ENCODE assay signal across 8 mouse cellular contexts in genomic region chr17:33629487-33630125, GRCm38 (mm10). TPM values are rescaled to one million over a fixed set of nuclear protein-coding genes. Genes with fewer than 3 reads are reported as not detected.
DNase-seq lines count a peak whose midpoint lies in the region; ATAC-seq and TF ChIP-seq lines count a peak whose summit lies in the region.

No protein-coding gene starts in this region.

- in situ Hi-C loops in CH12.LX (cut with MboI; ENCODE audit: low pct_ligation_motif_present, low pct_unique_long_range_greater_than_20kb, low sequenced_read_pairs), result no loop called here

- peaks cover 17% of the 10 kb centered on the region for H3K4me1 ChIP-seq in heart, embryonic 11.5 days (ENCODE audit: control insufficient read depth, insufficient read depth, low read length)
- H3K4me1 ChIP-seq in CH12.LX (ENCODE audit: control insufficient read depth in 1 of 2, insufficient read depth in 2 of 2), result peaks cover 12 to 21% of the 10 kb centered on the region in 2 experiments
- H3K4me1 ChIP-seq in embryonic facial prominence, embryonic 15.5 days, result peaks cover 21% of the 10 kb centered on the region
- peaks cover 21% of the 10 kb centered on the region for H3K4me1 ChIP-seq in limb, embryonic 10.5 days
- peaks cover 22% of the 10 kb centered on the region for H3K4me1 ChIP-seq in olfactory bulb, adult 2 months (ENCODE audit: control insufficient read depth, insufficient read depth, low read length)

- ATAC-seq in heart, embryonic 11.5 days (replicated peaks; ENCODE audit: insufficient number of reproducible peaks, low FRiP score, low TSS enrichment), result peak; percentile 8; the same call in 1 of the 2 replicates
- ATAC-seq in embryonic facial prominence, embryonic 15.5 days (ENCODE audit: insufficient number of reproducible peaks, low FRiP score, low TSS enrichment, low read depth), result no peak

- TF ChIP-seq CTCF in CH12.LX (conservative IDR thresholded peaks at IDR 0.05 in 1 of 2, IDR thresholded peaks at IDR 0.05 in 1 of 2; ENCODE audit: low read depth in 2 of 2, low read length in 2 of 2), result no peak
- TF ChIP-seq CTCF in olfactory bulb, adult 2 months (IDR thresholded peaks at IDR 0.05; ENCODE audit: insufficient read depth, low read depth, low read length), result no peak

- 51% methylated on average over 12 of the region's 12 CpGs for WGBS in heart, embryonic 11.5 days (ENCODE audit: insufficient replicate concordance)
- WGBS in embryonic facial prominence, embryonic 15.5 days, result 63% methylated on average over 12 of the region's 12 CpGs
- WGBS in limb, embryonic 10.5 days, result 72% methylated on average over 12 of the region's 12 CpGs
- WGBS in olfactory bulb, adult 2 months, result 62% methylated on average over 12 of the region's 12 CpGs

- H3K27me3 ChIP-seq in heart, embryonic 11.5 days (ENCODE audit: control insufficient read depth, insufficient read depth, low read length), result no peaks in the 10 kb centered on the region
- H3K27me3 ChIP-seq in CH12.LX (replicated peaks), result no peaks in the 10 kb centered on the region
- H3K27me3 ChIP-seq in embryonic facial prominence, embryonic 15.5 days, result no peaks in the 10 kb centered on the region
- H3K27me3 ChIP-seq in limb, embryonic 10.5 days (ENCODE audit: low read depth, poor library complexity, severe bottlenecking), result no peaks in the 10 kb centered on the region

- H3K4me2 ChIP-seq in heart, embryonic 11.5 days, result peak overlapping the region; percentile 87
- H3K4me2 ChIP-seq in CH12.LX (ENCODE audit: insufficient read depth, low read depth, poor library complexity, severe bottlenecking), result peak overlapping the region; percentile 83
- peak overlapping the region; percentile 80 for H3K4me2 ChIP-seq in embryonic facial prominence, embryonic 15.5 days (replicated peaks)

- TF ChIP-seq POLR2A in CH12.LX (IDR thresholded peaks at IDR 0.05; ENCODE audit: low read depth, low read length), result no peak
- no peak for TF ChIP-seq POLR2A in olfactory bulb, adult 2 months (IDR thresholded peaks at IDR 0.05; ENCODE audit: insufficient read depth, low read depth, low read length)

- H3K36me3 ChIP-seq in heart, embryonic 11.5 days (ENCODE audit: control insufficient read depth, insufficient read depth, low read length), result no peaks in the 10 kb centered on the region; the same call in 1 of the 2 replicates
- H3K36me3 ChIP-seq in CH12.LX (replicated peaks in 1 of 2; ENCODE audit: control insufficient read depth in 1 of 2, insufficient read depth in 1 of 2, low read length in 1 of 2), result peaks cover 15 to 43% of the 10 kb centered on the region in 2 experiments
- H3K36me3 ChIP-seq in embryonic facial prominence, embryonic 15.5 days, result peaks cover 19% of the 10 kb centered on the region
- peaks cover 40% of the 10 kb centered on the region for H3K36me3 ChIP-seq in limb, embryonic 10.5 days

- dilution Hi-C loops in CH12.LX (cut with MboI; ENCODE audit: extremely low pct_ligation_motif_present, extremely low pct_unique_long_range_greater_than_20kb, low sequenced_read_pairs), result no loop called here

- peak overlapping the region; percentile 95 for H3K9ac ChIP-seq in heart, embryonic 11.5 days (ENCODE audit: low read depth, low read length)
- peak overlapping the region; percentile 68 for H3K9ac ChIP-seq in CH12.LX (ENCODE audit: insufficient read depth, low read depth)
- peak overlapping the region; percentile 73 for H3K9ac ChIP-seq in embryonic facial prominence, embryonic 15.5 days

- H3K4me3 ChIP-seq in heart, embryonic 11.5 days (ENCODE audit: low read depth, low read length), result peak overlapping the region; percentile 74
- H3K4me3 ChIP-seq in CH12.LX (replicated peaks in 1 of 3; ENCODE audit: low read depth in 2 of 3, low read length in 2 of 3, poor library complexity in 1 of 3), result peak overlapping the region; percentile 72 to 87 (median 74)
- H3K4me3 ChIP-seq in embryonic facial prominence, embryonic 15.5 days (replicated peaks), result peak overlapping the region; percentile 84
- peak overlapping the region; percentile 84 for H3K4me3 ChIP-seq in limb, embryonic 10.5 days
- peak overlapping the region; percentile 70 for H3K4me3 ChIP-seq in olfactory bulb, adult 2 months (ENCODE audit: insufficient read depth, low read depth, low read length)

- TF ChIP-seq EP300 in CH12.LX (IDR thresholded peaks at IDR 0.05; ENCODE audit: low read length), result no peak

- H3K79me2 ChIP-seq in CH12.LX (replicated peaks; ENCODE audit: control insufficient read depth, extremely low read depth, insufficient read depth, poor library complexity, severe bottlenecking), result 0 out of 2 replicates have a peak, but pooled peaks cover 3% of the 10 kb centered on the region

- TF ChIP-seq RAD21 in CH12.LX (IDR thresholded peaks at IDR 0.05; ENCODE audit: low read depth, low read length), result no peak

- H3K9me3 ChIP-seq in heart, embryonic 11.5 days (replicated peaks; ENCODE audit: control insufficient read depth, low read length), result no peaks in the 10 kb centered on the region
- no peaks in the 10 kb centered on the region for H3K9me3 ChIP-seq in CH12.LX (replicated peaks; ENCODE audit: low read length)
- no peaks in the 10 kb centered on the region for H3K9me3 ChIP-seq in embryonic facial prominence, embryonic 15.5 days (replicated peaks)
- H3K9me3 ChIP-seq in limb, embryonic 10.5 days (replicated peaks), result no peaks in the 10 kb centered on the region

- no peak for DNase-seq in heart, adult 8-10 months (ENCODE audit: low spot score)
- no peak for DNase-seq in CH12.LX (ENCODE audit: extremely low read depth)
- DNase-seq in limb, embryonic 10.5 days (ENCODE audit: low spot score), result no peak
- no peak for DNase-seq in gastrocnemius, adult 18-20 months (ENCODE audit: low spot score)
- DNase-seq in urinary bladder, adult 2 months (ENCODE audit: low spot score), result no peak

- H3K27ac ChIP-seq in heart, embryonic 11.5 days (ENCODE audit: low read depth, low read length), result peak overlapping the region; percentile 99
- no peak overlapping the region for H3K27ac ChIP-seq in CH12.LX (ENCODE audit: insufficient read depth, low read depth)
- peak overlapping the region; percentile 100 for H3K27ac ChIP-seq in embryonic facial prominence, embryonic 15.5 days (replicated peaks)
- H3K27ac ChIP-seq in limb, embryonic 10.5 days, result peak overlapping the region; percentile 99
- H3K27ac ChIP-seq in olfactory bulb, adult 2 months (ENCODE audit: insufficient read depth, low read depth, low read length), result no peak overlapping the region

TF ChIP-seq in CH12.LX, 34 proteins besides CTCF, POLR2A, EP300 and RAD21 (continues in another document):
- TF ChIP-seq MAFK (IDR thresholded peaks at IDR 0.05; ENCODE audit: insufficient replicate concordance, low read length) (no peak), ZC3H11A (IDR thresholded peaks at IDR 0.05; ENCODE audit: low read depth, low read length) (no peak), GABPA (IDR thresholded peaks at IDR 0.05; ENCODE audit: insufficient replicate concordance, low read depth, low read length) (no peak), NRF1 (IDR thresholded peaks at IDR 0.05; ENCODE audit: low read depth, low read length) (no peak), BHLHE40 (IDR thresholded peaks at IDR 0.05; ENCODE audit: low read depth, low read length) (no peak), SIN3A (IDR thresholded peaks at IDR 0.05; ENCODE audit: low read length) (no peak), TCF12 (IDR thresholded peaks at IDR 0.05; ENCODE audit: low read depth, low read length) (no peak), USF1 (IDR thresholded peaks at IDR 0.05; ENCODE audit: low read depth, low read length) (no peak), CHD1 (IDR thresholded peaks at IDR 0.05; ENCODE audit: low read depth, low read length) (no peak)

RNA-seq across cellular contexts. Expression of gene Zfp414, which starts 0.7 kb away (rescaled TPM):
- polyA plus RNA-seq in heart, embryonic 11.5 days (2014; fragmentation: Nextera tagmentation; extraction: Ambion mirVana), result 56.4 and 59.9 TPM in 2 replicates
- 10 to 100 TPM in 1 of 4 experiments, 1 to 10 TPM in 3; 7.0 to 11.4 (median 8.8) TPM for total RNA-seq in heart, adult 8-10 months (2022)
- total RNA-seq in CH12.LX (2012; rRNA removed), result 9.9 TPM in 2 replicates
- 5.4 and 6.6 TPM in 2 replicates for total RNA-seq in CH12.LX (2014; rRNA removed)
- 24.8 and 34.3 TPM in 2 replicates for polyA plus RNA-seq in CH12.LX (2012; ENCODE audit: insufficient read length, low read depth)
- polyA plus RNA-seq in embryonic facial prominence, embryonic 15.5 days (2015; fragmentation: Nextera tagmentation; extraction: Ambion mirVana), result 42.9 and 55.7 TPM in 2 replicates
- polyA plus RNA-seq in limb, embryonic 10.5 days (2016; fragmentation: Nextera tagmentation; extraction: Ambion mirVana), result 39.4 and 42.2 TPM in 2 replicates
- not detected in 2 replicates for polyA plus RNA-seq in olfactory bulb, adult 2 months (2012; ENCODE audit: insufficient read depth, insufficient read length, low replicate concordance, missing spikeins)
- total RNA-seq in gastrocnemius, adult 18-20 months (2021), result 1 to 10 TPM; 6.1 to 6.3 TPM
- polyA plus RNA-seq in urinary bladder, adult 2 months (2012; rRNA removed), result 53.8 and 58.6 TPM in 2 replicates

RNA-seq across cellular contexts. Expression of gene Pram1, which starts 8.2 kb away (rescaled TPM):
- polyA plus RNA-seq in heart, embryonic 11.5 days (2014; fragmentation: Nextera tagmentation; extraction: Ambion mirVana), result 0.43 and 0.62 TPM in 2 replicates
- under 1 TPM in 2 of 4 experiments, not detected in 2; 0.27 to 0.31 TPM for total RNA-seq in heart, adult 8-10 months (2022)
- total RNA-seq in CH12.LX (2012; rRNA removed) (0.25 and 0.38 TPM in 2 replicates), CH12.LX (2014; rRNA removed) (0.21 TPM in 1 of 2 replicates, not detected in the other)
- polyA plus RNA-seq in CH12.LX (2012; ENCODE audit: insufficient read length, low read depth), result 1.1 and 1.7 TPM in 2 replicates
- 0.99 and 1.1 TPM in 2 replicates for polyA plus RNA-seq in embryonic facial prominence, embryonic 15.5 days (2015; fragmentation: Nextera tagmentation; extraction: Ambion mirVana)
- 0.56 and 0.66 TPM in 2 replicates for polyA plus RNA-seq in limb, embryonic 10.5 days (2016; fragmentation: Nextera tagmentation; extraction: Ambion mirVana)
- polyA plus RNA-seq in olfactory bulb, adult 2 months (2012; ENCODE audit: insufficient read depth, insufficient read length, low replicate concordance, missing spikeins), result not detected in 2 replicates
- total RNA-seq in gastrocnemius, adult 18-20 months (2021), result under 1 TPM in 1 of 2 experiments, not detected in 1; 0.17 TPM
- polyA plus RNA-seq in urinary bladder, adult 2 months (2012; rRNA removed), result 1.4 and 1.8 TPM in 2 replicates

RNA-seq across cellular contexts. Expression of gene Hnrnpm, which starts 57.1 kb away (rescaled TPM):
- polyA plus RNA-seq in heart, embryonic 11.5 days (2014; fragmentation: Nextera tagmentation; extraction: Ambion mirVana), result 278 and 323 TPM in 2 replicates
- 10 to 100 TPM; 76.0 to 96.9 (median 84.0) TPM for total RNA-seq in heart, adult 8-10 months (2022)
- total RNA-seq in CH12.LX (2012; rRNA removed), result 174 and 217 TPM in 2 replicates
- 207 and 227 TPM in 2 replicates for total RNA-seq in CH12.LX (2014; rRNA removed)
- 756 and 975 TPM in 2 replicates for polyA plus RNA-seq in CH12.LX (2012; ENCODE audit: insufficient read length, low read depth)
- 281 and 283 TPM in 2 replicates for polyA plus RNA-seq in embryonic facial prominence, embryonic 15.5 days (2015; fragmentation: Nextera tagmentation; extraction: Ambion mirVana)
- polyA plus RNA-seq in limb, embryonic 10.5 days (2016; fragmentation: Nextera tagmentation; extraction: Ambion mirVana), result 481 and 555 TPM in 2 replicates
- polyA plus RNA-seq in olfactory bulb, adult 2 months (2012; ENCODE audit: insufficient read depth, insufficient read length, low replicate concordance, missing spikeins), result 317 TPM in 1 of 2 replicates, not detected in the other
- total RNA-seq in gastrocnemius, adult 18-20 months (2021), result 10 to 100 TPM; 62.1 to 74.1 TPM
- 107 and 131 TPM in 2 replicates for polyA plus RNA-seq in urinary bladder, adult 2 months (2012; rRNA removed)

Comparison
In these comparisons a context has a peak if more than half of its experiments do, and no peak if none do; other contexts are left out.
1. H3K27ac ChIP-seq: peak in heart, embryonic 11.5 days (single experiment), embryonic facial prominence, embryonic 15.5 days (single experiment) and limb, embryonic 10.5 days (single experiment); none in CH12.LX (single experiment) and olfactory bulb, adult 2 months (single experiment).
2. RNA of gene Zfp414, which starts 0.7 kb away (polyA plus RNA-seq): 56.4 to 59.9 TPM in heart, embryonic 11.5 days, 42.9 to 55.7 TPM in embryonic facial prominence, embryonic 15.5 days, 53.8 to 58.6 TPM in urinary bladder, adult 2 months, 39.4 to 42.2 TPM in limb, embryonic 10.5 days and 24.8 to 34.3 TPM in CH12.LX; not detected in olfactory bulb, adult 2 months; every median in the first group is over 10 times any median in the second.
3. Peak in every context shown above with its lines, with median percentiles within 50 percentile points of each other: H3K4me2 ChIP-seq, H3K4me3 ChIP-seq and H3K9ac ChIP-seq.